Mouse (Mus musculus) megakaryocyte, adult 5-6 weeks (primary cell): ENCODE data around the gene Gm20388. TPM values are rescaled to one million over a fixed set of nuclear protein-coding genes. Genes with fewer than 3 reads are reported as not detected.
A peak's percentile ranks its signal among the peaks of the same experiment; 100 is the strongest.

ENCODE experiments used
- ATAC-seq: 2 replicates; pipeline ENCODE4 v1.8.0; 2016; ENCODE audit warnings: mild to moderate bottlenecking, inconsistent platforms; ENCODE audit not compliant: poor library complexity, severe bottlenecking
- total RNA-seq, 2 experiments: library from RNA; stranded (forward) in 1 of 2; stranded (reverse) in 1 of 2; fragments of 153-499, 151-499 nt in 1 of 2; fragments of 221-1000, 200-1000 nt in 1 of 2; gene quantifications; 2 replicates each; pipeline versions ENCODE4 v1.2.3 to v1.2.4; 2015 to 2017

The Gm20388 gene
- total RNA-seq, 2 experiments from 2014 or later = 7.6 to 15.5 TPM

GRCm38 (mm10) chr8:122692152-122692551 is 2781.5 kb downstream of the Gm20388 start:
- no peak for ATAC-seq

DNA sequence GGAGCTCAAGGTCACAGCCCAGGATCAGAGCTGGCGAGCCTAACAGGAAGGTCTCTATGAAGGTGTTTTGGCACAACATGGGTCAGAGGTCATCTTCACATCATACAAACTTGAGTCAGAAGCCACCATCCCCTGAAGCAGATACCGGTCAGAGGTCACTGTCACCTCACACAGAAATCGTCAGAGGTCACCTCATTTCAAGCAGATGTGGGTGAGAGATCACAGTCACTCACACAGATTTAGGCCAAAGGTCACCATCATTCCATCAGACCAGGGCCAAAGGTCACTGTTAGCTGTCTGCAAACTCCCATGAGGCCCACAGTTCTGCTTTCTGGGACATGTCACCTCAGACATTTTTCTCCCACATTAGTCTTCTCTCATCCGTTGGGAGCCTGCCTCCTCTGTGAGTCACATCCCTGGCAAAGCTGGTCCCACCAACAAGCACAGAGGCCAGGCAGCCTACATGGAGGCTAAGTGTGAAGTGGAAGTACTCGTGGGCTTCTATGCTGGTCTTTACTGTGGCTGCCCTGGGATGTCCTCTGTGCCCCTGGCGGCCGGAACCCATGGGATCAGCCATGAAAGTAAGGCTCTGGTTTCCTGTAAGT is 2784.9 kb downstream of the Gm20388 start:
- ATAC-seq = no peak

DNA sequence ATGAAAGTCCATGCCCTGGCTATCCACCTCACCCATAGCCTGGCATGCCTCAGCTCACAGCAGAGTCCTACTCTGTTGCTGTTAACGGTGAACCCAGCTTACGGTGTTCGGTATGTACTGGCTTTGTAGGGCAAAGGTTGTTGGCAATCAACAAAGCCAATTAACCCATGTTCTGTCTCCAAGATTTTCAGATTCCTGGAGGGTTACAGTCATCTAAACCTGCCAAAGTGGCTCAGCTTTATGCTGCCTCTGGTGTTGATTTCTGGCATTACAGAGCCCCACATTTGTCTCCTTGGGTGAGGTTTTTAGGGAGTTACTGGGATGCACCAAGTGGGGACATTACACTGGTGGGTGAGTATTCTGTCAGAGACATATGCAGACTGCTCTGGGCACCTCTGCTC is 2786.5 kb downstream of the Gm20388 start:
- ATAC-seq = no peak

GRCm38 (mm10) chr8:122697586-122697985 is 2786.9 kb downstream of the Gm20388 start:
- ATAC-seq = no peak

- no peak for ATAC-seq
These were observed 2787.7 kb downstream of the Gm20388 start for GRCm38 (mm10) chr8:122698254-122698768.

DNA sequence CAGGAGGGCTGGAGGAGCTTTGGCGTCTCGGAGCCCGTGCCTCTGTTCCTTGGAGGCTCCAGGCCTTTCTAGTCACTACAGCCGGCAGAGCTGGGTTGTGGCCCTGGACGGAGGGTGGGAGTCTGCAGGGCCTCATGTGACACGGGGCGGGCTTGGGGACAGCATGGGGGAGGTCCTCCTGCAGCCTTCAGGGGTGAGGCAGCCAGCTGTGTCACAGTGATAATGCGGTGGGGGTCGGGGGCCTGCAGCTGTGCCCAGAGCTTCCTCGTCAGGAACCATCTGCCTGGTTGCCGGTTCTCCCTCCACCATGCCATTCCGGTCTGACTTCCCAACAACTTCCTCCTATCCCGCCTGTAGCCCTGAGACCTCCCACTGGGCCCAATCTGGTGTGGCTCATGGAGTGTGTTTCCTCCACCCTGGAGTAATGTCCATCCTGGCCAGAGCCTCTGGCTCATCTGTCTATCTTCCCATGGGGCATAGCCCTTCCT is 2788.4 kb downstream of the Gm20388 start, which contains the start of gene Cbfa2t3:
Gene Cbfa2t3, minus strand, starts transcription at position 105 of the 488 bp plus-strand sequence.
- peak; percentile 11 for ATAC-seq

- peak; percentile 52 for ATAC-seq
These were observed 2790.0 kb downstream of the Gm20388 start for GRCm38 (mm10) chr8:122700628-122701027.

DNA sequence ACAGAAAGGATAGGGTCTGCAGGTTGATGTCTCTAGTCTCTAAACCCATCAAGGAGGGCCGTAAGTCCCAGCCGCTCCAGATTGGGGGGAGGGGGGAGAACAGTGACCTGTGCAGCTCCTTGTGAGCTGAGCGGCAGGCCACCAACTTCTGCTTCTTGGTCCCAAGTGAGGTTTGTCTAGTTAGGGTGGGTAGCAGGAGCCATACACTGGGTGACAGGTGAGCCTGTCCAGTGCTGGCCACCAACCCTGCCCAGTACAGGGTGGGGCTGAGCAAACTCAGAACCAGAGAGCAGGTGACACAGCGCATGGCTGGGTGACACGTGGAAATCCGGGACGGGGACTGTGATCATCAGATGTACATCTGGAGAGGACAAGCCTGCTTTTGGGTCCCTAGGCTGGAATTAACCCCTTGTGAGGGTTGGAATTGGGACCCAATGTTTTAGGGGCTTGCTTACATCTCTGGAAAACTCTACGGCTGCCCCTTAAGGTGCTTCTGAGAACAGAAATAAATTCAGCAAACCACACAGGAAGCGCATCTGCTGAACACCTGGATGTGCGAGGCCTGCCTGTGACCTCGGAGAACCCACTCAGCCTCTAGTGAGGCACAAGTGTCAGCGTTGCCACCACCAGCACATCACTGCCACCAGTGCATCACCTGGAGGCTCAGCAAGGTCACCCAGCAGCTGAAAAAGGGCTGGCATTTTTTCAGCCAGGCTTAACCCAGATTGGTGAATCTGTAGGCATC is 2791.0 kb downstream of the Gm20388 start:
- no peak for ATAC-seq

DNA sequence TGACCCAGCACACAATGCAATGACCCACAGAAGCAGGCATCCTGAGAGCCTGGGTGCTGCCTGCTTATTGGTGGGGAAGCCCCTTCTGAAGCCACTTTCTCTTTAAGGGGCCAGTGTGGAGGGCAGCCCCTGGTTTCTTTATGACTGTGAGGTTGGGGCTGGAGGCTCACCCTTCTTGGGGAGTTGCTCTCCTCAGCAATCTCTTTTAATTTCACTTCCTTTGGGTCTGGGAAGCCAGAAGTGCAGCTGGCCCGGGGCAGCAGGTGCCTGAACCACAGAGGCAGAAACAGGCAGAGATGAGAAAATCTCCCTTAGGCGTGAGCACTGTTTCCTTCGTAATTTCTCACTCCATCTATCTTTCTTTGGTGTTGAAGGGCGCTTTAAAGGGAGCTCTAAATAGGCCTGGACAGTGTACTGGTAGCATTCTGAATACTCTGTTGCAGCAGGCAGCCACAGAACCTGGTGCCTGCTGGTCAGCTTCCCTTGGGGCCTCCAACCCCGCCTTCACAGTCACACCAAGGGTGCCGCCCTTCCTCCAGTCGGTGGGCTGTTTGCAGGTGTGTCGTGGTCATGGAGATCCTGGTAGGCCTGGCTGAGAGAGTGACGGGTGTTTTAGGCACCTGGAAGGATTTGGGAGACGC is 2791.8 kb downstream of the Gm20388 start:
- ATAC-seq = peak; percentile 20

DNA sequence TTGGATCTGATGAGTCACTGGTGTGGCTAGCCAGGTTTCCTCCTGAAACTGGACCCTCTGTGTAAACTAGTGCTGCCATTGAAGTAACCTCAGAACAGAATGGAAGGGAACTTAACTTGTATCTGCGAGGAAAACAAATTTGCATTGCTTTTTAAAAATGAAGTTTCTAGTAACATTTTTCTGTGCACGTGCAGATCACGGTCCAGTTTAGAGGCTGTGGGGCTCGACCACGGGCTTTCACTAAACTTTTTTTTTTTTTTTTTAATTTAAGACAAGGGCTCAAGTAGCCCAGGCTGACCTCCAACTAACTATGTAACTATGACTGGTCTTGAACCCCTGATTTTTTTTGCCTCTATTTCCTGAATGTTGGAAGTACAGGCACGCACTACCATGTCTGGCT is 2792.3 kb downstream of the Gm20388 start:
- no peak for ATAC-seq

- ATAC-seq = no peak
These were observed 2794.0 kb downstream of the Gm20388 start for GRCm38 (mm10) chr8:122704612-122705011.

DNA sequence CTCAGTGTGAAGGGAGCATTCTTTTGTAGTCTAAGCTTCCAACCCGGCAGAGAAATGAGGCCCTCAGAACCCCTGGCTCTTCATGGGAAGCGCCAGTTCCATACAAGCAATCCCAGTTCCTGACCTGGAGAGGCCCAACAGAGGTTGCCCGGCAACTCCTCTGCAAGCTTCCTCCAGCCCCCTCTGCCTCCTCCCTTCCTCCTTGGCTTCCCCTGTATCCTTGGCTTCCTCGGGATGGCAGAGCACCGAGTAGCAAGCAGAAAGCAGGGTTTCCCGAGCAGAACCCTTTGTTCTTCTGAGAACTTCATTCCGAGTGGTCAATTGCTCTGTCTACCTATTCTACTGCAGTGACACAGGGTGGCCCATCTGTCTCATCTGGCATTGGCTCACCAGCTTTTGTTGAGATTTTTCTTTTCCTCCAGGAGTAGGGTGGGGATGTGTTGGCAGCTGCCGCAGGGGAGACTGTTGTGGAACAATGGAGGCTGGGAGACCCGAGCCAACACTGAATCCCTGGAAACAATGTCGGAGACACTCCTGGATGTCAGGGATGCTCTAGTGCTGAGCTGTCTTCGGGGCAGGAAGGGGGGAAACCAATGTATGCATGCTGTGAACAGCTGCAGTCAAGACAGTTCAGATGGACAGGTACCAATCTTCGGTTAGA is 2795.4 kb downstream of the Gm20388 start:
- ATAC-seq = no peak

- ATAC-seq = no peak
These were observed 2796.5 kb downstream of the Gm20388 start for GRCm38 (mm10) chr8:122707184-122707583.

DNA sequence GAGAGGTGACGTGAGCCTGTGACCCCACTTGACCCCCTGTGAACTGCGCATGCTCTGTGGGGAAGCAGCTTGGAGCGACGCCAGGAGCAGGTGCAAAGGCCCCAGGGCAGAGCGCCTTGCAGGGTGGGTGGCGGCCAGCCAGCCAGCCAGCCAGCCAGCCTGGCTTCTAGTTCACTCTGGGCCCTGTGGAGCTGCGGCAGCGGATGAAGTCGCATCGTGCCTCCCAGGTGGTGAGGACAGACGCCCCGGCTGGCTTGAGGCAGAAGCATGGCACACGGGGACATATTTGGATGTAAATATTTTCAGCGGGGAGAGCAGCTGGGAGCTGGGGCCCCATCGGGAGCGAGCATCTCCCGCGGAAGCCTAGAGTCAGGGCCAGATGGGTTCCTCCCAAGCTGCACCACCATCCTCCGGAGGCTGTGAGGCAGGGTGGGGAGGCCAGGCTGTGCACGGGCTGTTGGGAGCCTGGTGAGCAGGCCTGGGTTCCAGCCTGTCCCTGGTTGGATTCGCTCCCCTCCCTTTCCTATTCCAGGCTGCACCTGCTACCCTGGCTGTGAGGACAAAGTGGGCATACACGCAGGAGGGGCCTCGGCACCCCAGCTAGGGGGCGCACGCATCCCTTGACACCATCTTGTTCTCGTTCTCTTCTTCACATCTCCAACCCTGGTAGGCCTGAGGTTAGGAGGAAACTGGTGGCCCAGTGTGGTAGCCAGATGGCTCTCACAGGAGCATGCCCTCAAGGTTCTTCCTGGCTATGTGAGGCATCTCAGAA is 2798.9 kb downstream of the Gm20388 start:
- ATAC-seq = no peak

- no peak for ATAC-seq
These were observed 2800.8 kb downstream of the Gm20388 start for GRCm38 (mm10) chr8:122711480-122711879.

- peak; percentile 83 for ATAC-seq
These were observed 2801.3 kb downstream of the Gm20388 start for GRCm38 (mm10) chr8:122711891-122712365.

DNA sequence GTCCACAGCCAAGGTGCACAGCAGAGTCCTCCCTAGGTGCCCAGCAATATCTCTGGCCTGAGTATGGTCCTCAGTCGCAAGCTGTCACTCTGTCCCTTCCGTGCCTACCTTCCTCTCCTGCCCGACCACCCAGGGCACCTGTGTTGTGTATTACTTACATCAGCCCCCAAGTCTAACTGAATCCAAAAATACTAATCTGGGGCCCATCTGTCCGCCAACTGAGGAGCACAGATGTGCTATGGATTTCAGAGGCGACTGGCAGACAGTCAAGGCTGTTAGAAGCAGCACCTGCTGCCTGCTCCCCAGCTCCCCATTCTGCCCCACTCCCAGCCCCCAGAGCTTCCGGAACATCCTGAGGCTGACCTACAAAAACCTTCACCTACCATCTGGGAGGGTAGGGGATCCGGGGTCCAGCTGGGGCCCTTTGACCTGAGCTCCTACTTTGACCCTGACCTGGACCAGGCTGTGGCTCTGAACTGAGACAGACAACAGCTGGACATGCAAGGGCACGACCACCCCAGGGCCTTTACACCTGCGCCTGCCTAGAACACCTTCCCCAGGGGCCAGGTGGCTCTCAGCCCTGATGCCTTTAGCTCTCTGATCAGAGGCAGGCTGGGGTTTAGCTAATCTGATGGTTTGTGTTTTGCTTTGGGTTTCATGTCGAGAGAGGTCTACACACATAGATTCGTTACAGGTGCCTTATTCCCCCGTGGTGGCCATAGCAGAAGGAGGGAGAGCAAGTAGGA is 2801.9 kb downstream of the Gm20388 start:
- ATAC-seq = no peak

DNA sequence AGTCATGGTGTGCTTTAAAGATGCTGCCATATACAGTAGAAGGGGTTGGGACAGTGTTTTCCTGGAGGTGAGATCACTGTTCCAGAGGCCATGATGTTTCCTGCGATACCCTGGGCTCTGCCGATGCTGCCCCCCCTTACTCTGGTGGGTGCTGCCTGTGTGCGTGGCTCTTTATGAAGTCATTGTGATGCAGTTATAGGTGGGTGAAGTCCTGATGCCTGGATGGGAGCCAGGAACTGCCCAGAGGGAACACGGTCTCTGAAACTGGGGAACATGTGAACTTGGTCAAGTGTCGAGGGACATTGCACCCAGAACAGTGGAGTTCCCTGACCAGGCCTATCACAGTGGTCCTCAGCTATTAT is 2802.5 kb downstream of the Gm20388 start:
- no peak for ATAC-seq

DNA sequence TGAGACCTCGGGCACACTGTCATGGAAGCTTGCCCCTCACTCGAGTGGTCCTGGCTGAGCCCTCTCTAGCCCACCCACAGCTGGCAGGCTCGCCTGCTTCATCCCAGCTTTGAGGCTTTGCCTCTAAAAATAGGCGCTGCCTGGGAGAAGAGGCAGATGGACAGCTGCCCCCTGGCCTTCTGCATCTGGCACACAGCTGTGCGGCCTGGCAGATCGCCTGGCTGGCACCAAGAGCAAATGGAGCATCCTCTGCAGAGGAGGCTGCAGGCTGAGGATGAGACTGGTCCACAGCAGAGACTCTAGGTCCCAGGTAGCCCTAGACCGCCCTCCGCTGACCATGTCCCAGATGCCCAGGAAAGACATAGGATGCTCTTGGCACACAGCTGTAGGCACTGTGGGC is 2805.9 kb downstream of the Gm20388 start:
- no peak for ATAC-seq
